Mouse (Mus musculus) retina, embryonic 14.5 days (tissue): ENCODE data around the gene 5530400C23Rik.
"Not testable (repeated sequence)": the region's sequence is repeated elsewhere in the genome, so short reads cannot be mapped to it uniquely, and the experiment has no call there.

Source experiments
- DNase-seq: peaks from one replicate; pipeline ENCODE4 v3.0.0-alpha.2; 2015; ENCODE audit warnings: low spot score

5530400C23Rik gene

GRCm38 (mm10) chr6:133291916-133292315 is at the start of gene 5530400C23Rik:
TSS of gene 5530400C23Rik (plus strand) at chr6:133292216.
- DNase-seq: not testable (repeated sequence)

DNA sequence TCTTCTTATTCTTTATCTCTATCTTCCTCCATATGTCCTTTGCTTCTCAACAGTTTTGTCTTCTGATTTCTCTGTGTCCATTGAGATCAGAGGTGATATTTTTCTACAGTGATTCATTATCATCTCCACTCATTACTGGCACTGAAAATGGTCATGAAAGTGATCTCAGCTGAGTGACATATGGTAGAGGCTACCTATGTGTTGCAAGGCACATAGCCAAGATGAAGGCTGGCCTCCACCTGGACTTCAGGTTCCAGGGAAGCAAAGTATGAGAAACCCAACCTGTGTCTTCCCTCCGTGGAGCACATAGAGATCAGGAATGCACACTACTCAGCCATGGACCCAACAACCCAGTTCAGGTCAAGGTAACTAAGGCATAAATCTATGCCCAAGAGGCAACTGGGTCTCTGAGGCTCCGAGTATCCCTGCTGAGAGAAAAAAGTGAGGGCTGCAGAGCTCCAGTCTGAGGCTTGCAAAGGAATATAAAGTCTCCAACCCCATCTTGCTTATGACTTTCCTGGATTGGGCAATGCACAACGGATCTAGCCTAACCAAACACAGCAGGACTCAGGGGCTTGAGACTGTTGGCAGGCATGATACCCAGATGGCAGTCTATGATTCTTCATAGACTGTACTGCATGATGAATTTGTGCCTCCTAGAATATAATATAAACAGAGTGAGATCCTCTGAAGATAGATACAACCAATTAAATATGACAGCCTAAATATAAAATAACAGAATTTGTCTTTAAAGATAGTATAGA is 14.1 kb downstream of the 5530400C23Rik start:
- no peak for DNase-seq

- DNase-seq: not testable (repeated sequence)
These were observed 21.9 kb downstream of the 5530400C23Rik start for GRCm38 (mm10) chr6:133313896-133314295.

DNA sequence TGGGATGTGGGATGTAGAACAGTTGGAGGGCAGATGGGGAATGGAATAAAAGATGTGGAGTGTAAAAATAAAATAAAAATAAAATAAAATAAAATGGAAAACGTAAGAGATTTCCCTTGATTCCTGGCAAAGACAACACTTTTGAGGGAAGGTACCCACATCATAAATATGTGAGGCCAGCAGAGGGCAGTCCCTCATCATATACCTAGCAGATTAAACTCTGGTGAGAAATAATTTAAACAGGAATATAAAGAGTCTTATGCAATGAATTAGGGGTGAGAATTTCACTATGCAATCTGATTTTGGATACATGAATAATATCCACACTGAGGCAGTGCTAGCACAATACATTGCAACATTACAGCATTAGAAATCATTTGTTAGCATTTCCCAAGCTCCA is 46.5 kb downstream of the 5530400C23Rik start:
- no peak for DNase-seq

DNA sequence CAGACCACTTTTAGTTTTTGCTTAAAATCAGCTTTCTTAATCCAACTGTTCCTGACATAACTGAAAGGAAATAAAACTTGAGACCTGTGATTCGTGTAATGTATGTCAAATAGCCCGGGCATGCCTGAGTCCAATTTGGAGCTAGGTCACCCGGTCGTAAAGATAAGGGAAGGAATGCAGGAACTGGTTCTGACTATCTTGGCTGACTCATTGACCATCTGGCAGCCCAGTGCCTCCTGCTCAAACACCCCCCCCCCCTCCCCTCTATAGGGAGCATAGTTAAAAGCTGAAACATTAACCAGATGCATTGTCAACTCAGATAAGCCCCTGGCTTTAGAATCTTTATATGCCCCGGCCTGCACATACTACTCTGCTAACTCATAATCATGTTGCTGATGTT is 49.7 kb downstream of the 5530400C23Rik start:
- DNase-seq: not testable (repeated sequence)
